Mouse (Mus musculus): Measurements from ENCODE around the gene Tmprss9. TPM values are rescaled to one million over a fixed set of nuclear protein-coding genes. Genes with fewer than 3 reads are reported as not detected.

Gene Tmprss9
- polyA plus RNA-seq, 1 experiment from 2014 or later, result 0.05 TPM

DNA sequence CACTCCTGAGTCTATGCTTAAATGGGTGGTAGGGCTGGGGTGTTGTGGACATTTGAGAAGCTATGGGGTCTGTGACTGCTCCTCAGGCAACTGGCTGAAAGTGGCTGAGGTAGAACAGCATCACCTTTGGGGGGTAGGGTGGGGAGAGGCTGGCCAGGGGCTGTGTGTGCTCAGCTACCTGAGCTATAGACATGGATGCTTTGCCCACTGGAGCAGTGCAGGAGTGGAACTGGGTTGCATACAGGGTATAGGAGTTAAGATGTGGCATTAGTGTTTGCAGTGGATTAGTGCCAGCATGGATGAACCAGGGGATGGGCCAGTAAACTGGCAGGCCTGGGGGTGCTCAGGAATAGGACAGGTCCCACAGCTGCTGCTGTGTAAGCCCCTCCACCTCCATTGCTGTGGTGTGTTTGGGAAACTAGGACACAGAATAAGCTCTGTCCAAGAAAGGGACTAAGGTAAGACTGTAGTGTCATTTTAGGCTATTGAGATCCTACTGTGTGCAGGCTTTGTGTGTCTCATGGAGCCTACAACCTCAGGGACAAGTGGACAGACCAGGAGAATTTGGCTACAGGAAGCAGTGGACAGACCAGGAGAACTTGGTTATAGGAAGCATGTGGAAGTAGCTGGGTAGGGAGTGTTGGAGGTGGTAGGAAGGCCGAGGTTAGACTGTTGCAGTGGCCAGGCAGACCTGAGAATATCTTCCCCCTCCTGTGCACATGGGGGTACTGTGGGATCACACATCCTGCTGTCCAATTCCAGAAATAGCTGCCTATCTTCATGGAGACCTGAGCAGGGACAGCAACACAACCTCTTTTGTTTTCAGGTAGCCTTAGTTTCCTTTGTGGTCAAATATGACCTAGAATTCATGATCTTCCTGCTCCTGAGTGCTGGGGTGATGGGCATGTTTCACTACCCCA lies 42.0 kb upstream of the Tmprss9 start:
- Histone ChIP-seq H3K4me1 (replicated peaks) (peaks cover 55% of the 10 kb centered on the region), H3K4me3 (replicated peaks) (peak overlapping the region; percentile 12; the same call in 1 of the 2 replicates), H3K9ac (peak overlapping the region; percentile 43), H3K27ac (peak overlapping the region; percentile 73), H3K4me2 (peak overlapping the region; percentile 46), H3K9me3 (replicated peaks) (no peaks in the 10 kb centered on the region), H3K27me3 (peaks cover 25% of the 10 kb centered on the region), H3K36me3 (peaks cover 33% of the 10 kb centered on the region)
- 42% methylated on average over 1 of the region's 1 CpGs for WGBS (ENCODE audit: insufficient replicate concordance)
- no peak for DNase-seq
- no peak for ATAC-seq (ENCODE audit: low read depth)

DNA sequence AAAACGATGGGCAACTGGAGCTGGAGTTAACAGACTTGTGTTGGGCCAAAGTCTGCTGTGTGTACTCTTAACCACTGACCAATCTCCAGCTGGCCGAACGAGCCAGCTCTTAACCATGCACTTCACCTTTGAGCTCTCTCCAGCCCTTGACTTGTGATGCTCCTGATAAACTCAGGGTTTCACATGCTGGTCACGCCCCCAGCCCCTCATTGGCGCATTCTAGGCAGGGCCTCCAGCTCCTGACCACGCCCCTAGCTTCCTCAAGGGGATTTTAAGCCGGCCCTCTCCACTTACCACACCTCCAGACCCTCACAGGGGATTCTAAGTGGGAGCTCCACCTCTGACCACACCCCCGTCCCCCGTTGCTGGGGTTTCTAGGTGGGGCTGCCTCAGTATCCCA lies 40.5 kb upstream of the Tmprss9 start:
- H3K27me3 ChIP-seq, result peaks cover 40% of the 10 kb centered on the region
- 0 out of 2 replicates have a peak, but pooled peaks cover 5% of the 10 kb centered on the region for H3K9me3 ChIP-seq (replicated peaks)
- H3K4me1 ChIP-seq (replicated peaks), result peaks cover 49% of the 10 kb centered on the region
- H3K9ac ChIP-seq, result peak overlapping the region; percentile 43
- peak overlapping the region; percentile 46 for H3K4me2 ChIP-seq
- peak overlapping the region; percentile 18 for H3K4me3 ChIP-seq (replicated peaks)
- 1% methylated on average over 9 of the region's 9 CpGs for WGBS (ENCODE audit: insufficient replicate concordance)
- DNase-seq (peak; percentile 76), ATAC-seq (ENCODE audit: low read depth) (peak; percentile 10; the same call in 1 of the 2 replicates)
- H3K36me3 ChIP-seq, result peaks cover 33% of the 10 kb centered on the region
- H3K27ac ChIP-seq, result peak overlapping the region; percentile 73

DNA sequence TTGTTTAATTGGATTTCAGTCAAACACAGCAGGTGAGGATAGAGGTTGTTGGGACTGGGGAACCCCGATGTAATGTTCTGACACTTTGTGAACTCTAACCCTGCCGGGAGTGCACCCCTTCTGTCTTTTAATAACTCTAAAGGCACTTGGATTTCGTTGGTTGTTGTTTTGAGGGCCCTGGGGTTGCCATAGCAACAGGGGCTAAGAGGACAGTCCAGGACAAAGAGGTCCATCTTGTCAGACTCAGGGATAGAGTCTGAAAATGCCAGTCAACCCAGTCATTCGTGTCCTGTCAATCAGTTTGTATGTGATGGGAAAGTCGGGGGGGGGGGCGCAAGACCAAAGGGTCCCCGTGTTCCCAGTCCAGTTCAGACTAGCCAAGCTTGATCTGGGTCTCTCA lies 38.8 kb upstream of the Tmprss9 start:
- H3K27me3 ChIP-seq, result peaks cover 57% of the 10 kb centered on the region

DNA sequence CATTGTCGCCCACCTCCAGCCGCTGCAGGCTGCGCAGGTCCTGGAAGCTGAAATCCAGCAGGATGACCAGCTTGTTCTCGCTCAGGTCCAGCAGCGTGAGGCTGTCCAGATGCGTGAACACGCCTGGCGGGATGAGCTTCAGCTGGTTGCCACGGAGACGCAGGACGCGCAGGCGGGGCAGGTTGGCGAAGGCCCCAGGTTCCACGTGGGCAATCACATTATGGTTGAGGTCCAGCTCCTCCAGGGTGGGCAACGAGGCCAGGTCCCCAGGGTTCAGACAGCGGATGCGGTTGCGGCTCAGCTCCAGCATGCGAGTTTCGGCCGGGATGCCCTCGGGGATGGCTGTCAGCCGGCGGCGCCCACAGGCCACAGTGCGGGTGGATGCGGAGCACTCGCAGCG lies 36.0 kb upstream of the Tmprss9 start:
- Histone ChIP-seq H3K27me3 (peaks cover 83% of the 10 kb centered on the region), H3K4me2 (no peak overlapping the region), H3K4me1 (replicated peaks) (peaks cover 27% of the 10 kb centered on the region), H3K9me3 (replicated peaks) (0 out of 2 replicates have a peak, but pooled peaks cover 5% of the 10 kb centered on the region), H3K27ac (no peak overlapping the region), H3K36me3 (peaks cover 2% of the 10 kb centered on the region), H3K9ac (no peak overlapping the region), H3K4me3 (replicated peaks) (no peak overlapping the region)
- ATAC-seq (ENCODE audit: low read depth), result no peak
- DNase-seq, result no peak
- WGBS (ENCODE audit: insufficient replicate concordance), result 54% methylated on average over 30 of the region's 30 CpGs

More for the DNA sequence above, 38.8 kb upstream of the Tmprss9 start:
- Histone ChIP-seq H3K9ac (no peak overlapping the region), H3K4me1 (replicated peaks) (peaks cover 52% of the 10 kb centered on the region), H3K4me2 (no peak overlapping the region), H3K36me3 (peaks cover 28% of the 10 kb centered on the region), H3K9me3 (replicated peaks) (0 out of 2 replicates have a peak, but pooled peaks cover 5% of the 10 kb centered on the region), H3K27ac (no peak overlapping the region), H3K4me3 (replicated peaks) (no peak overlapping the region)
- DNase-seq, result no peak
- ATAC-seq (ENCODE audit: low read depth), result no peak
- 67% methylated on average over 7 of the region's 7 CpGs for WGBS (ENCODE audit: insufficient replicate concordance)

DNA sequence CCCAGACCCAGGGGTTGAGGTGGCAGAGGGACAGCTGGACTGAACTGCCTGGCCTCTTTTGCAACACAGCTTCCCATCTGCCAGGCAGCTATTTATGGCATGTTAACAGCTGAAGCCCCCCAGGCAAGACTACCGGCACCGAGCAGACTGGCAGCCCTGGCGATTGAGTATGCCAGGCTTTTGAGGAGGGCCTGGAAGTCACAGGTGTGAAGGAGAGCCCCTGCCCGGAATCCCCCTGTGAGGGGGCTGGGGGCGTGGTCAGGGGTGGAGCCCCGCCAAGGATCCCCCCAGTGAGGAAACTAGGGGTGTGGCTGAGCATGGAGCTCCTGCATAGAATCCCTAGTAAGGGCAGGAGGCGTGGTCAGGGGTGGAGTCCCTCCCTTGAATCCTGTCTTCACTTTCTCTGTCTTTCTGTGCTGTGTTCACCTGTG lies 34.7 kb upstream of the Tmprss9 start:
- no peak for DNase-seq
- WGBS (ENCODE audit: insufficient replicate concordance), result 40% methylated on average over 7 of the region's 7 CpGs
- H3K4me3 ChIP-seq (replicated peaks), result no peak overlapping the region
- no peak overlapping the region for H3K27ac ChIP-seq
- H3K36me3 ChIP-seq, result no peaks in the 10 kb centered on the region
- H3K9ac ChIP-seq, result no peak overlapping the region
- H3K4me1 ChIP-seq (replicated peaks), result peaks cover 14% of the 10 kb centered on the region
- no peak for ATAC-seq (ENCODE audit: low read depth)
- H3K9me3 ChIP-seq (replicated peaks), result 0 out of 2 replicates have a peak, but pooled peaks cover 5% of the 10 kb centered on the region
- H3K27me3 ChIP-seq, result peaks cover 97% of the 10 kb centered on the region
- H3K4me2 ChIP-seq, result no peak overlapping the region

DNA sequence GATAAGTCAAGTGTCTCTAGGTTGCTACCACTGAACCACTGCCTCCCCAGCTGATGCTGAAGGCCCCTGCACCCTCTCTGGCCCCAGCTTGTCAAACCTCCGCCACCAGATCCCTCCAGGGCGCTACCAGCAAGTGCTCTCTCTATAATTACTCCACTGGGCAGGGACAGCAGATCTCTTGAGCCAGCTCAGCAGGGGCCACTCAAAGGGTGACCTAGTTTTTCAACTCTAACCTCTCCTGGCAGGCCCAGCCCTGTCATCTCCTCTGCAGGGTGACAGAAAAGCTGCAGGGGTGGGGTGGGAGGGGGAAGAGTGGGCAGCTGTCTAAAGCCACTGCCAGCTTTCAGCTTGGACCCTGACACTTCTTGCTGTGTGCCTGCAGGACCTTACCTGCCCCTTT lies 33.8 kb upstream of the Tmprss9 start:
- no peak overlapping the region for H3K4me3 ChIP-seq (replicated peaks)
- H3K4me1 ChIP-seq (replicated peaks), result peaks cover 14% of the 10 kb centered on the region
- H3K9ac ChIP-seq, result no peak overlapping the region
- peaks cover 98% of the 10 kb centered on the region for H3K27me3 ChIP-seq
- 53% methylated on average over 2 of the region's 2 CpGs for WGBS (ENCODE audit: insufficient replicate concordance)
- no peak overlapping the region for H3K27ac ChIP-seq
- no peak for DNase-seq
- H3K36me3 ChIP-seq, result no peaks in the 10 kb centered on the region
- no peak for ATAC-seq (ENCODE audit: low read depth)
- H3K9me3 ChIP-seq (replicated peaks), result 0 out of 2 replicates have a peak, but pooled peaks cover 5% of the 10 kb centered on the region
- H3K4me2 ChIP-seq, result no peak overlapping the region

DNA sequence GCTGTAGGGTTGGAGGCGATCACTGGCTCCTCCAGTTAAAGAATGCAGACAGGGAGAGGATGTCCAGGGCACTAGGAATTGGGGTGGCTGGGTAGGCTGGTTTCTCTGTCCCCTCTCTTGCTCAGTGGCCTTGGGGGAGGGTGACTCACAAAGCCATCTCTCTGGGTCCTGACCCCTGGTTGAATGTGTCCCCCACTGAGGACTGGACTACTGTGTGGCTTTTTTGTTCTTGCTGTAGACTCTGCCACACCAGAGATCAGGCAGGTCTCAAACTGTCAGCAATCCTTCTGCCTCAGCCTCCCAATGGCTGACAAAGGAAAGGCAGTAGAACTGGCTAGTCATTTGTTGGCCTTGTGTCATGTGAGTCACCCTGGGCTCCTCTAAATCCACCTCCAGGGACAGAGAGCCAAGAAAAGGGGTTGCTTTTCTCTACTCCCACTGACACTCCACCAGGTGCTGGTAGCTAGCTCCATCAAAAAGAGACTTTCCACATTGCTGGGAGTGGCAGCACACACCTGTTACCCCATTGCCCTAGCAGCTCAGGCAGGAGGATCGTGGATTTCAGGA lies 33.2 kb upstream of the Tmprss9 start:
- 39% methylated on average over 2 of the region's 2 CpGs for WGBS (ENCODE audit: insufficient replicate concordance)
- Histone ChIP-seq H3K4me1 (replicated peaks) (peaks cover 16% of the 10 kb centered on the region), H3K27me3 (peaks cover 98% of the 10 kb centered on the region), H3K9ac (no peak overlapping the region), H3K4me2 (no peak overlapping the region), H3K9me3 (replicated peaks) (0 out of 2 replicates have a peak, but pooled peaks cover 5% of the 10 kb centered on the region), H3K4me3 (replicated peaks) (no peak overlapping the region), H3K36me3 (no peaks in the 10 kb centered on the region), H3K27ac (no peak overlapping the region)
- ATAC-seq (ENCODE audit: low read depth), result no peak
- no peak for DNase-seq

DNA sequence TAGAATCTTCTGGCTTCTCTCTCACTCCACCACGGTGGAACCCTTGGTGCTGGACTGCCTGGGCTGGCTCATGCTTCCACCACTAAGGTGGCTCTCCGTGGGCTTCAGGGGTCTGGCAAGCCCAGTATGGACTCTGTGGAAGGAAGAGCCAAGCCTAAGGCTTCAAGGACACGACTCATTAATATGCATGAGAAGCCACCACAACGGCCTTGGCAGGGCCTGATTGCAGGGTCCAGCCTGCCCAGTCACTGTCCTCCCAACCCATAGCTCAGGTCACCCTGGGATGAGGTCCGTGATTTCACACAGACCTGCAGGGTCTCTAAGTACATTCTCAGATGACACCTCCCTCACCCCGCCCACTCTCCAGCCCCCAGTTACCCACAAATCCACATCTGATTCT lies 31.8 kb upstream of the Tmprss9 start:
- Histone ChIP-seq H3K27ac (no peak overlapping the region), H3K9me3 (replicated peaks) (0 out of 2 replicates have a peak, but pooled peaks cover 5% of the 10 kb centered on the region), H3K4me2 (no peak overlapping the region), H3K4me1 (replicated peaks) (peaks cover 19% of the 10 kb centered on the region), H3K27me3 (peaks cover 98% of the 10 kb centered on the region), H3K4me3 (replicated peaks) (no peak overlapping the region), H3K36me3 (no peaks in the 10 kb centered on the region), H3K9ac (no peak overlapping the region)
- DNase-seq (no peak), ATAC-seq (ENCODE audit: low read depth) (no peak)
- WGBS (ENCODE audit: insufficient replicate concordance), result 52% methylated on average over 6 of the region's 6 CpGs

DNA sequence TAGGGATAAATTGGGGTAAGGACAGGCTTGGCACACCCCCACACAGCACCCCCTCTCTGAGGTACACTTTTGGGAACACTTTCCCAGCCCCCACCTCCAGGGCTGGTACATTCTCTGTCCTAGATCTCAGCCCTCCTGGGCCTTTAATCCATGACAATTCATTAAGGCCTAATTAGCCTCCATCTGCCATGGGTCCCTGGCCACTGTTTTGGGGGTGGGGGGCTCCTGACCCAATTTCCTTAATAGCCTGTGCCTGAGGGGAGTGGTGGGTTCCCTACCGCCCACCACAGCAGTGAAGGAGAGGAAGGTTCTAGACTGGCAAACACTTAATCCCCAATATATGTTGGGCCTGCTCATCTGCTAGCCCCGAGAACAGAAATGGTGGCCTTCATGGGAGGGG lies 30.0 kb upstream of the Tmprss9 start:
- no peak overlapping the region for H3K4me3 ChIP-seq (replicated peaks)
- no peaks in the 10 kb centered on the region for H3K9me3 ChIP-seq (replicated peaks)
- H3K36me3 ChIP-seq, result no peaks in the 10 kb centered on the region
- no peak overlapping the region for H3K4me2 ChIP-seq
- WGBS (ENCODE audit: insufficient replicate concordance), result 74% methylated on average over 2 of the region's 2 CpGs
- no peak overlapping the region for H3K9ac ChIP-seq
- DNase-seq, result no peak
- H3K4me1 ChIP-seq (replicated peaks), result peaks cover 16% of the 10 kb centered on the region
- H3K27ac ChIP-seq, result no peak overlapping the region
- ATAC-seq (ENCODE audit: low read depth), result no peak
- H3K27me3 ChIP-seq, result peaks cover 98% of the 10 kb centered on the region

DNA sequence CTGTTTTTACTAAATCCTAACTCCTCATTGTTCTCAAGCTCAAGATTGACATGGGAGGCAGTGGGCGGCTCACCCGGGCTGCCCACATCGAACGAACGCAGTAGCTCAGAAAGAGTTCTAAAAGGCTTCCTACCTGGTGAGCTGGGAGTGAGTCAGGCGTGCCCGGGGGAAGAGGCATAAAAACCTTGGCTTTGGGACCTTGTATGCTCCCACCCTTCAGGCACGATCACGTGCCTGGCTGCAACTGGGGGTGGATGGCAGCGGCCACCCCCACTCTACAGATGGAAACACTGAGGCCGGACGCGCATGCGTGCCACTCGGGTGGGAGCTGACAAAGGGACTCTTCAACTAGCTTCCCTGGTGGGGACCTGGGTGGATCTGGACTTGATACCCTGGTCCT lies 29.3 kb upstream of the Tmprss9 start:
- ATAC-seq (ENCODE audit: low read depth), result no peak
- Histone ChIP-seq H3K4me3 (replicated peaks) (no peak overlapping the region), H3K36me3 (no peaks in the 10 kb centered on the region), H3K4me2 (no peak overlapping the region), H3K9ac (no peak overlapping the region), H3K9me3 (replicated peaks) (no peaks in the 10 kb centered on the region), H3K27ac (no peak overlapping the region), H3K27me3 (peaks cover 98% of the 10 kb centered on the region), H3K4me1 (replicated peaks) (peaks cover 10% of the 10 kb centered on the region)
- WGBS (ENCODE audit: insufficient replicate concordance), result 68% methylated on average over 15 of the region's 15 CpGs
- no peak for DNase-seq

DNA sequence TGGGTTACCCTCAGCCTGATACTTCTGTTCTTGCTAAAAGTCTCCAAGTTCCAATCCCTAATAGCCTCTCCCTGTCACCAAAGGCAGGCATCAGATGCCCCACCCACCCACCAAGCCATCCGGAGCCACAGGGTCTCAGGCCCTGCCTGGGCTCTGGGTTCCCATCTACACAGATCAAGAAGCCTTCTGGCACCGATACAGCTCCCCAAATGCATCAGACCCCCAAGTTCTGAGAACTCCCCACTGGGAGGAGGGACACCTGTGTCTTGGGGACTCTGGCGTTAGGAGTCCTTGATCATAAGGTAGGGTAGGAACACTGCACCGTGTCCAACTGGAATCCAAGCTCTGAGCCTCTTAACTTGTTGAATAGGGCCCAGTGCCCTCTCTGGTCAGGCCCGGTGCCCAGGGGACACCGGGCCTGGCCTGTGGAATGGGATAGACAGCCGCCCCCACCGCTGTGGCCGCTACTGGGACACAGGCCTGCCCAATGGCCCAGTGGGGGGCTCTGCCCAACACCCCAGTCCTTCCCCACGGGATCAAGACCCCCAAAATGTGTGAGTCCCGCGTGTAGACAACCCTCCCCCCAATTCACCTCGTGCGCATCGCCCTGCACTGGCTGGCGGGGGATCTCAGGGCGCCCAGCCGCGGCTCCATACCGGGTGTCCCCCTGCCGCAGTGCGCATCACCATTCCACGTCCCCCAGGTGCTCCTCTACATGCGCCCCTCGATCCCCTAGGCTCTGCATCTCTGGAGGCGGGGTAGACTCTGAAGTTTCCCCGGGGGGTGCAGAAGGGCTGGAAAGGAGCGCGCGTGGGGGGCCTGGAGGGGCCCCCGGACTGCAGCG lies 28.3 kb upstream of the Tmprss9 start:
- peak overlapping the region; percentile 47 for H3K4me2 ChIP-seq
- H3K27ac ChIP-seq, result no peak overlapping the region
- WGBS (ENCODE audit: insufficient replicate concordance), result 10% methylated on average over 32 of the region's 32 CpGs
- no peak overlapping the region for H3K9ac ChIP-seq
- H3K4me1 ChIP-seq (replicated peaks), result peaks cover 13% of the 10 kb centered on the region
- H3K27me3 ChIP-seq, result peaks cover 89% of the 10 kb centered on the region
- DNase-seq, result no peak
- peak overlapping the region; percentile 39 for H3K4me3 ChIP-seq (replicated peaks)
- no peak for ATAC-seq (ENCODE audit: low read depth)
- no peaks in the 10 kb centered on the region for H3K9me3 ChIP-seq (replicated peaks)
- no peaks in the 10 kb centered on the region for H3K36me3 ChIP-seq

Measured in liver, embryonic 13.5 days (tissue).